Mouse (Mus musculus) T-helper 17 cell (primary cell): ENCODE measurements around the gene Serpinb6b.

ENCODE experiments used
- in situ Hi-C, 2 experiments: fragments of 300-600 bp; cut with MboI, MseI; formaldehyde crosslinking; loops; 1 replicate in 1 of 2; 2 replicates in 1 of 2; pipeline ENCODE4 v1.15.1; 2025; ENCODE audit warnings: high pct_unique_total_duplicates in 2 of 2

Gene Serpinb6b

GRCm38 (mm10) chr13:32970776-32971175, 5.8 kb downstream of the Serpinb6b start:
- in situ Hi-C loops: loop anchor here in 1 of 2 experiments (25.0 kb wide), 1 partner anchor 633 kb away; the partner anchor contains the start of gene Gmds

- in situ Hi-C loops: loop anchor here in 1 of 2 experiments (25.0 kb wide), 1 partner anchor 637 kb away; the partner anchor contains the start of gene Gmds
Measured at GRCm38 (mm10) chr13:32974268-32974667, 9.3 kb downstream of the Serpinb6b start.

- in situ Hi-C loops: loop anchor here (5.0 to 25.0 kb wide), 2 partner anchors 63 to 638 kb away; partner anchors contain the start of gene Gmds (in 1 of the 2)
Measured at GRCm38 (mm10) chr13:32974889-32975460, 10.0 kb downstream of the Serpinb6b start.

- in situ Hi-C loops: loop anchor here in 1 of 2 experiments (5.0 kb wide), 1 partner anchor 63 kb away; no protein-coding TSS in a partner anchor
Measured at GRCm38 (mm10) chr13:32975710-32976109, 10.7 kb downstream of the Serpinb6b start.

GRCm38 (mm10) chr13:32982556-32983042, 17.6 kb downstream of the Serpinb6b start:
- in situ Hi-C loops: loop anchor here in 1 of 2 experiments (5.0 kb wide), 1 partner anchor 90 kb away; no protein-coding TSS in a partner anchor

- in situ Hi-C loops: no loop called here
Measured at GRCm38 (mm10) chr13:32986256-32986655, 21.2 kb downstream of the Serpinb6b start.

GRCm38 (mm10) chr13:32993152-32993893, 28.3 kb downstream of the Serpinb6b start:
- in situ Hi-C loops: no loop called here

- in situ Hi-C loops: no loop called here
Measured at GRCm38 (mm10) chr13:32993894-32994242, 28.9 kb downstream of the Serpinb6b start.

GRCm38 (mm10) chr13:32995051-32995450, 30.0 kb downstream of the Serpinb6b start:
- in situ Hi-C loops: no loop called here

GRCm38 (mm10) chr13:33001341-33001740, 36.3 kb downstream of the Serpinb6b start:
- in situ Hi-C loops: no loop called here

- in situ Hi-C loops: no loop called here
Measured at GRCm38 (mm10) chr13:33002950-33003349, 37.9 kb downstream of the Serpinb6b start, which contains the start of gene Serpinb9. Gene Serpinb9, plus strand, starts transcription at chr13:33003250.

- in situ Hi-C loops: no loop called here
Measured at GRCm38 (mm10) chr13:33003523-33004413, 38.8 kb downstream of the Serpinb6b start.

GRCm38 (mm10) chr13:33004414-33005105, 39.6 kb downstream of the Serpinb6b start:
- in situ Hi-C loops: loop anchor here in 1 of 2 experiments (5.0 kb wide), 1 partner anchor 73 kb away; the partner anchor contains the start of gene Serpinb1b

GRCm38 (mm10) chr13:33005501-33006075, 40.6 kb downstream of the Serpinb6b start:
- in situ Hi-C loops: loop anchor here in 1 of 2 experiments (5.0 kb wide), 1 partner anchor 72 kb away; the partner anchor contains the start of gene Serpinb1b

- in situ Hi-C loops: loop anchor here in 1 of 2 experiments (5.0 kb wide), 1 partner anchor 71 kb away; the partner anchor contains the start of gene Serpinb1b
Measured at GRCm38 (mm10) chr13:33006555-33006954, 41.5 kb downstream of the Serpinb6b start.

- in situ Hi-C loops: no loop called here
Measured at GRCm38 (mm10) chr13:33012395-33012794, 47.4 kb downstream of the Serpinb6b start.

- in situ Hi-C loops: no loop called here
Measured at GRCm38 (mm10) chr13:33013271-33013670, 48.3 kb downstream of the Serpinb6b start.

GRCm38 (mm10) chr13:33022371-33022770, 57.4 kb downstream of the Serpinb6b start:
- in situ Hi-C loops: no loop called here

GRCm38 (mm10) chr13:33026427-33027057, 61.5 kb downstream of the Serpinb6b start:
- in situ Hi-C loops: no loop called here

GRCm38 (mm10) chr13:33027244-33027643, 62.2 kb downstream of the Serpinb6b start, which contains the start of gene Serpinb9b:
Gene Serpinb9b, plus strand, starts transcription at chr13:33027416.
- in situ Hi-C loops: no loop called here
